Mouse (Mus musculus) intestine, embryonic 16.5 days (tissue): ENCODE data around the gene Gnl1. TPM values are rescaled to one million over a fixed set of nuclear protein-coding genes. Genes with fewer than 3 reads are reported as not detected.
"Not testable (repeated sequence)": the region's sequence is repeated elsewhere in the genome, so short reads cannot be mapped to it uniquely, and the experiment has no call there.

Experiments
- ATAC-seq: fragments of 200-750 bp; cut with Nextera tagmentation; 2 replicates; pipeline ENCODE4 v1.8.0; 2017; ENCODE audit warnings: moderate TSS enrichment, moderate library complexity
- H3K27ac ChIP-seq: fragments of 300-500 bp; sonication (generic); 2 replicates; pipeline ENCODE4 v1.5.1; 2014; ENCODE audit warnings: mild to moderate bottlenecking, low read length
- H3K27me3 ChIP-seq: fragments of 300-500 bp; sonication (generic); replicated peaks from 2 replicates; pipeline ENCODE4 v1.6.1; 2014; ENCODE audit warnings: low read length, control low read depth, mixed read lengths; ENCODE audit not compliant: control insufficient read depth, insufficient read depth
- H3K36me3 ChIP-seq: fragments of 300-500 bp; sonication (generic); 2 replicates; pipeline ENCODE4 v1.6.1; 2014; ENCODE audit warnings: low read length, control low read depth; ENCODE audit not compliant: control insufficient read depth, insufficient read depth
- H3K4me1 ChIP-seq: fragments of 300-500 bp; sonication (generic); 2 replicates; pipeline ENCODE4 v1.6.1; 2014; ENCODE audit warnings: low read length, control low read depth, mixed read lengths; ENCODE audit not compliant: control insufficient read depth, insufficient read depth
- H3K4me2 ChIP-seq: fragments of 300-500 bp; sonication (generic); 2 replicates; pipeline ENCODE4 v1.6.1; 2014; ENCODE audit warnings: low read depth, low read length, control low read depth
- H3K4me3 ChIP-seq: fragments of 300-500 bp; sonication (generic); 2 replicates; pipeline ENCODE4 v1.5.1; 2014; ENCODE audit warnings: mild to moderate bottlenecking, low read length
- H3K9ac ChIP-seq: fragments of 300-500 bp; sonication (generic); 2 replicates; pipeline ENCODE4 v1.6.1; 2014; ENCODE audit warnings: low read depth, low read length
- H3K9me3 ChIP-seq: fragments of 300-500 bp; sonication (generic); 2 replicates; pipeline ENCODE4 v1.6.1; 2016; ENCODE audit warnings: low read length, control low read depth; ENCODE audit not compliant: control insufficient read depth
- WGBS: fragments of 180-500 bp; shearing (Covaris S2); extraction: QIAGEN DNeasy Blood & Tissue Kit; methylation state at CpG from one replicate; pipeline ENCODE4 v1.1.7; 2014; 5-methylcytosine and 5-hydroxymethylcytosine counted together
- microRNA counts: library from miRNA; unstranded; fragments of <30 nt; microRNA quantifications from one replicate; lab custom pipeline; 2016
- microRNA-seq: library from miRNA; unstranded; fragments of <30 nt; microRNA quantifications from one replicate; pipeline ENCODE4, GENCODE M21; 2016
- polyA plus RNA-seq: library from polyadenylated mRNA; unstranded; fragments of >200 nt; fragmentation: Nextera tagmentation; extraction: Ambion mirVana; gene quantifications from 2 replicates; pipeline ENCODE4 v1.2.1, GENCODE M21; 2015

Gene Gnl1
- polyA plus RNA-seq, 1 experiment from 2014 or later = 35.8 TPM

GRCm38 (mm10) chr17:36030703-36031582, 51.3 kb downstream of the Gnl1 start:
- ATAC-seq, H3K27me3 ChIP-seq, H3K9me3 ChIP-seq, H3K4me1 ChIP-seq, H3K36me3 ChIP-seq, H3K9ac ChIP-seq, H3K27ac ChIP-seq: not testable (repeated sequence)
- Histone ChIP-seq H3K4me2 (peak overlapping the region; percentile 81), H3K4me3 (peak overlapping the region; percentile 59; the same call in 1 of the 2 replicates)
- WGBS = 61% methylated on average over 8 of the region's 8 CpGs

GRCm38 (mm10) chr17:36031583-36032331, 52.1 kb downstream of the Gnl1 start:
- not testable (repeated sequence) for H3K4me1 ChIP-seq
- 2% methylated on average over 40 of the region's 40 CpGs for WGBS
- peak overlapping the region; percentile 59 for H3K4me3 ChIP-seq

DNA sequence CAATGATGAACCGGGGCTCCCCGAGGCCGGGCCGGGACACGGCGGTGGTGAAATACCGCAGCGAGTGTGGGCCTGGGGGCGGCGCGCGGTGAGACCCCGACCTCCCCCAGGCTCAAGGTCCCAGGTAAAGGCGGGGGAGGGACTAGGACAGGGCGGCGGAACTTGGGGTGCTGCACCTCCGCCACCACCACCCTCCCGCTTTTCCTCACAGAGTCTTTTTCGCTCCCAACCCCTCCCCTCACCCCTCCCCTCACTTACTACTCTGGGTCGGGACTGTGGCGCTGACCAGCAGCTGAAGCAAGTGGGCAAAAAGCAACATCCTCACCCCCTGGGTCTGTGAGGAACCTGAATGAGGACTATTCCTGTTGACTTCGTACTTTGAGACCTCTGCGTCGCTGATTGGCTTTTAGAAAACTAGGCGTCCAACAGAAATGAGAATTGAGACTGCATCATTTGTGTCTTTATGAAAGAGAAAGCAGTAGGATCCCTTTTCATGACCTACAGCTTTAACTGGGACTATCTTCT, 52.8 kb downstream of the Gnl1 start, which contains the start of gene H2-T23:
Gene H2-T23 (minus strand): TSS at position 505 of the 525 bp plus-strand sequence.
- H3K27ac ChIP-seq, H3K4me1 ChIP-seq, H3K27me3 ChIP-seq, H3K36me3 ChIP-seq, H3K9me3 ChIP-seq: not testable (repeated sequence)
- peak within 1 kb of the TSS; percentile 81 for H3K4me2 ChIP-seq
- H3K4me3 ChIP-seq = peak within 1 kb of the TSS; percentile 59
- WGBS = 3% methylated on average over 25 of the region's 25 CpGs
- ATAC-seq = peak; percentile 70
- H3K9ac ChIP-seq = peak within 1 kb of the TSS; percentile 65

More at GRCm38 (mm10) chr17:36031583-36032331, 52.1 kb downstream of the Gnl1 start:
- Histone ChIP-seq H3K9ac (peak overlapping the region; percentile 65), H3K4me2 (peak overlapping the region; percentile 81)
- H3K27ac ChIP-seq, H3K36me3 ChIP-seq, H3K9me3 ChIP-seq, H3K27me3 ChIP-seq: not testable (repeated sequence)
- peak; percentile 58 for ATAC-seq

GRCm38 (mm10) chr17:36034524-36034923, 54.9 kb downstream of the Gnl1 start:
- ATAC-seq, H3K9ac ChIP-seq, H3K9me3 ChIP-seq, H3K27me3 ChIP-seq, H3K4me3 ChIP-seq, H3K27ac ChIP-seq, H3K4me2 ChIP-seq, H3K4me1 ChIP-seq, H3K36me3 ChIP-seq: not testable (repeated sequence)
- WGBS = 54% methylated on average over 3 of the region's 3 CpGs

- H3K9me3 ChIP-seq, H3K27ac ChIP-seq, H3K4me1 ChIP-seq, H3K9ac ChIP-seq, H3K4me3 ChIP-seq, H3K36me3 ChIP-seq, H3K4me2 ChIP-seq, H3K27me3 ChIP-seq: not testable (repeated sequence)
- 22% methylated on average over 3 of the region's 3 CpGs for WGBS
- ATAC-seq = peak; percentile 51
These were observed 55.5 kb downstream of the Gnl1 start for GRCm38 (mm10) chr17:36035010-36035638.

GRCm38 (mm10) chr17:36036126-36036525, 56.5 kb downstream of the Gnl1 start:
- ATAC-seq, H3K27ac ChIP-seq, H3K4me2 ChIP-seq, H3K9ac ChIP-seq, H3K4me3 ChIP-seq, H3K4me1 ChIP-seq, H3K9me3 ChIP-seq, H3K27me3 ChIP-seq, H3K36me3 ChIP-seq: not testable (repeated sequence)
- WGBS = 86% methylated on average over 13 of the region's 13 CpGs

MicroRNA genes within 50 kb of the gene (microRNA counts, 519-probe panel; counts per million panel counts)
- microRNA mmu-miR-877 (lab: Ali Mortazavi, UCI) = 1,749 counts per million, percentile 26 among the panel's probes with 10 or more counts

Small RNA genes lying within 50 kb of the gene (microRNA-seq; reads per million reads assigned to microRNA genes)
- gene Mir877 = 59.2 reads per million, percentile 42 among the genes with 10 or more reads in this experiment

Other genes starting within 250 kb of the Gnl1 start
- gene Ier3, start 158.2 kb upstream of the Gnl1 start, polyA plus RNA-seq = 16.0 and 16.2 TPM in 2 replicates
- 56.9 and 58.5 TPM in 2 replicates for gene Flot1, start 156.6 kb upstream of the Gnl1 start, polyA plus RNA-seq
- 559 and 622 TPM in 2 replicates for gene Tubb5, start 141.5 kb upstream of the Gnl1 start, polyA plus RNA-seq
- gene Mdc1, start 138.3 kb upstream of the Gnl1 start, polyA plus RNA-seq = 10.0 and 11.8 TPM in 2 replicates
- 47.7 and 51.7 TPM in 2 replicates for gene Nrm, start 118.5 kb upstream of the Gnl1 start, polyA plus RNA-seq
- gene Ppp1r18, start 114.3 kb upstream of the Gnl1 start, polyA plus RNA-seq = 19.3 and 19.4 TPM in 2 replicates
- 36.0 and 38.3 TPM in 2 replicates for gene Dhx16, start 100.0 kb upstream of the Gnl1 start, polyA plus RNA-seq
- gene 2310061I04Rik, start 82.4 kb upstream of the Gnl1 start, polyA plus RNA-seq = 29.1 and 30.1 TPM in 2 replicates
- gene Atat1, start 69.8 kb upstream of the Gnl1 start, polyA plus RNA-seq = 43.4 and 45.4 TPM in 2 replicates
- gene Mrps18b, start 63.5 kb upstream of the Gnl1 start, polyA plus RNA-seq = 133 and 145 TPM in 2 replicates
- 28.8 and 30.1 TPM in 2 replicates for gene Ppp1r10, start 63.4 kb upstream of the Gnl1 start, polyA plus RNA-seq
- gene Abcf1, start 10.1 kb upstream of the Gnl1 start, polyA plus RNA-seq = 88.5 and 90.2 TPM in 2 replicates
- 22.5 and 25.9 TPM in 2 replicates for gene Prr3, start 385 bp downstream of the Gnl1 start, polyA plus RNA-seq
- gene H2-T24, start 40.7 kb downstream of the Gnl1 start, polyA plus RNA-seq = 1.8 TPM in 2 replicates
- gene H2-T23, start 53.0 kb downstream of the Gnl1 start, polyA plus RNA-seq = 17.7 and 19.4 TPM in 2 replicates
- gene H2-T22, start 62.9 kb downstream of the Gnl1 start, polyA plus RNA-seq = 16.0 and 16.1 TPM in 2 replicates
- 0.86 and 1.2 TPM in 2 replicates for gene Gm6034, start 63.1 kb downstream of the Gnl1 start, polyA plus RNA-seq
- 7.2 and 11.9 TPM in 2 replicates for gene Gm11127, start 78.5 kb downstream of the Gnl1 start, polyA plus RNA-seq
- gene Gm19684, start 141.8 kb downstream of the Gnl1 start, polyA plus RNA-seq = 0.29 and 0.36 TPM in 2 replicates
- 1.4 and 2.1 TPM in 2 replicates for gene Gm7030, start 149.6 kb downstream of the Gnl1 start, polyA plus RNA-seq
- 1.9 and 3.5 TPM in 2 replicates for gene Gm8909, start 188.7 kb downstream of the Gnl1 start, polyA plus RNA-seq
- 42.3 and 46.9 TPM in 2 replicates for gene H2-T3, start 210.4 kb downstream of the Gnl1 start, polyA plus RNA-seq